ENCODE assay signal across 8 mouse cellular contexts in the genomic region with DNA sequence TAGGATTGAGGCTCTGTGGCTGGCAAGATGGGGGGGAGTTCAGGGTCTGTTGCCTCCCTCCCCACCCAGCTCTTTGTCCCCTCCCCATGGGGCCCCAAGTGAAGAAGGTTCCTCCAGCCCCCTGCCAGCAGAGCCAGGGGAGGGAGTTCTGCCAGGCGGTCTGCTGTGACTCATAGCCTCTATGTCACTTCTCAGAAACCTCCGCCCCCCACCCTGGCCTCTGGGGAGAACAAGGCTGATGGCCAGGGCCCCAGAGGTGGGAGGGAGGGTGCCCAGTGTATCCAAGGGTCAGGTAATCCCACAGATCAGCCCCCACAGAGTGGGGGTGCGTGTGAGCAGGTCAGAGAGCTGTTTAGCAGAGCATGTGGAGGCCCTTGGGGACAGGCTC. TPM values are rescaled to one million over a fixed set of nuclear protein-coding genes. Genes with fewer than 3 reads are reported as not detected.
A peak's percentile ranks its signal among the peaks of the same experiment; 100 is the strongest.
DNase-seq lines count a peak whose midpoint lies in the region; ATAC-seq lines count a peak whose summit lies in the region.

No protein-coding gene starts in this region.

- peak overlapping the region; percentile 98 for H3K27ac ChIP-seq in neural tube, embryonic 11.5 days (ENCODE audit: low read depth, low read length)
- H3K27ac ChIP-seq in heart, embryonic 11.5 days (ENCODE audit: low read depth, low read length): peak overlapping the region; percentile 99
- peak overlapping the region; percentile 99 for H3K27ac ChIP-seq in kidney, embryonic 16.5 days (ENCODE audit: low read length)
- H3K27ac ChIP-seq in midbrain, embryonic 11.5 days (ENCODE audit: low read depth, low read length): peak overlapping the region; percentile 99

- H3K4me2 ChIP-seq in neural tube, embryonic 11.5 days (ENCODE audit: low read depth): peak overlapping the region; percentile 98
- H3K4me2 ChIP-seq in heart, embryonic 11.5 days: peak overlapping the region; percentile 92
- peak overlapping the region; percentile 93 for H3K4me2 ChIP-seq in kidney, embryonic 16.5 days (replicated peaks; ENCODE audit: low read depth, low read length)
- H3K4me2 ChIP-seq in midbrain, embryonic 11.5 days: peak overlapping the region; percentile 99

- peak overlapping the region; percentile 100 for H3K4me3 ChIP-seq in neural tube, embryonic 11.5 days (ENCODE audit: low read depth, low read length)
- peak overlapping the region; percentile 96 for H3K4me3 ChIP-seq in heart, embryonic 11.5 days (ENCODE audit: low read depth, low read length)
- peak overlapping the region; percentile 98 for H3K4me3 ChIP-seq in kidney, embryonic 16.5 days (ENCODE audit: low read length)
- H3K4me3 ChIP-seq in midbrain, embryonic 11.5 days (ENCODE audit: low read depth, low read length): peak overlapping the region; percentile 99

- H3K36me3 ChIP-seq in neural tube, embryonic 11.5 days (ENCODE audit: control insufficient read depth, insufficient read depth, low read length): peaks cover 55% of the 10 kb centered on the region
- H3K36me3 ChIP-seq in heart, embryonic 11.5 days (ENCODE audit: control insufficient read depth, insufficient read depth, low read length): peaks cover 49% of the 10 kb centered on the region
- H3K36me3 ChIP-seq in kidney, embryonic 16.5 days (ENCODE audit: insufficient read depth, low read length): peaks cover 67% of the 10 kb centered on the region
- H3K36me3 ChIP-seq in midbrain, embryonic 11.5 days (ENCODE audit: control insufficient read depth, insufficient read depth, low read length): peaks cover 60% of the 10 kb centered on the region

- no peak for DNase-seq in neural tube, embryonic 11.5 days (ENCODE audit: low spot score)
- DNase-seq in neural tube, embryonic 10.5 days (ENCODE audit: extremely low spot score, low spot score): no peak
- peak; percentile 91 for DNase-seq in adrenal gland, adult 2 months
- DNase-seq in midbrain, embryonic 11.5 days (ENCODE audit: low spot score, missing footprints): no peak
- DNase-seq in left cerebral cortex, adult 11 months (ENCODE audit: low spot score): no peak
- no peak for DNase-seq in frontal cortex, postnatal 25 days (ENCODE audit: low spot score in 2 of 2)

- peaks cover 46% of the 10 kb centered on the region for H3K4me1 ChIP-seq in neural tube, embryonic 11.5 days (ENCODE audit: control insufficient read depth, insufficient read depth, low read length)
- H3K4me1 ChIP-seq in heart, embryonic 11.5 days (ENCODE audit: control insufficient read depth, insufficient read depth, low read length): peaks cover 56% of the 10 kb centered on the region
- H3K4me1 ChIP-seq in kidney, embryonic 16.5 days (ENCODE audit: insufficient read depth, low read length): peaks cover 64% of the 10 kb centered on the region
- H3K4me1 ChIP-seq in midbrain, embryonic 11.5 days (ENCODE audit: control insufficient read depth, insufficient read depth, low read length): peaks cover 47% of the 10 kb centered on the region

- no peaks in the 10 kb centered on the region for H3K9me3 ChIP-seq in neural tube, embryonic 11.5 days (ENCODE audit: control insufficient read depth, low read length)
- no peaks in the 10 kb centered on the region for H3K9me3 ChIP-seq in heart, embryonic 11.5 days (replicated peaks; ENCODE audit: control insufficient read depth, low read length)
- no peaks in the 10 kb centered on the region for H3K9me3 ChIP-seq in kidney, embryonic 16.5 days (ENCODE audit: low read length)
- H3K9me3 ChIP-seq in midbrain, embryonic 11.5 days (ENCODE audit: control insufficient read depth, low read length): no peaks in the 10 kb centered on the region

- peak overlapping the region; percentile 100 for H3K9ac ChIP-seq in neural tube, embryonic 11.5 days (ENCODE audit: low read length)
- H3K9ac ChIP-seq in heart, embryonic 11.5 days (ENCODE audit: low read depth, low read length): peak overlapping the region; percentile 99
- peak overlapping the region; percentile 98 for H3K9ac ChIP-seq in kidney, embryonic 16.5 days (replicated peaks; ENCODE audit: low read length)
- H3K9ac ChIP-seq in midbrain, embryonic 11.5 days (ENCODE audit: low read length): peak overlapping the region; percentile 100

- WGBS in neural tube, embryonic 11.5 days: 61% methylated on average over 3 of the region's 3 CpGs
- 31% methylated on average over 3 of the region's 3 CpGs for WGBS in heart, embryonic 11.5 days (ENCODE audit: insufficient replicate concordance)
- 11% methylated on average over 3 of the region's 3 CpGs for WGBS in kidney, embryonic 16.5 days
- 45% methylated on average over 3 of the region's 3 CpGs for WGBS in midbrain, embryonic 11.5 days

- no peak for ATAC-seq in neural tube, embryonic 11.5 days (ENCODE audit: insufficient read depth, low FRiP score, low TSS enrichment)
- ATAC-seq in heart, embryonic 11.5 days (replicated peaks; ENCODE audit: insufficient number of reproducible peaks, low FRiP score, low TSS enrichment): no peak
- no peak for ATAC-seq in kidney, embryonic 16.5 days (ENCODE audit: low FRiP score, low TSS enrichment)
- ATAC-seq in midbrain, embryonic 11.5 days (ENCODE audit: low FRiP score): no peak

- H3K27me3 ChIP-seq in neural tube, embryonic 11.5 days (ENCODE audit: control insufficient read depth, insufficient read depth, low read length): no peaks in the 10 kb centered on the region
- no peaks in the 10 kb centered on the region for H3K27me3 ChIP-seq in heart, embryonic 11.5 days (ENCODE audit: control insufficient read depth, insufficient read depth, low read length)
- no peaks in the 10 kb centered on the region for H3K27me3 ChIP-seq in kidney, embryonic 16.5 days (ENCODE audit: insufficient read depth, low read length)
- no peaks in the 10 kb centered on the region for H3K27me3 ChIP-seq in midbrain, embryonic 11.5 days (ENCODE audit: control insufficient read depth, insufficient read depth, low read length)

RNA-seq across cellular contexts. Expression of a gene that starts 4.8 kb away (rescaled TPM):
- polyA plus RNA-seq in neural tube, embryonic 11.5 days (2014; fragmentation: Nextera tagmentation; extraction: Ambion mirVana): 70.0 and 78.2 TPM in 2 replicates
- total RNA-seq in adrenal gland, adult 2 months (2021): 100 to 1,000 TPM in 1 of 2 experiments, 10 to 100 TPM in 1; 75.8 to 115 TPM
- 233 and 269 TPM in 2 replicates for polyA plus RNA-seq in adrenal gland, adult 2 months (2012; rRNA removed)
- 29.5 and 31.9 TPM in 2 replicates for polyA plus RNA-seq in heart, embryonic 11.5 days (2014; fragmentation: Nextera tagmentation; extraction: Ambion mirVana)
- 15.9 and 16.8 TPM in 2 replicates for polyA plus RNA-seq in kidney, embryonic 16.5 days (2015; fragmentation: Nextera tagmentation; extraction: Ambion mirVana)
- polyA plus RNA-seq in midbrain, embryonic 11.5 days (2014; fragmentation: Nextera tagmentation; extraction: Ambion mirVana): 66.0 and 71.3 TPM in 2 replicates

RNA-seq across cellular contexts. Expression of a gene that starts 12.2 kb away (rescaled TPM):
- 11.1 and 11.3 TPM in 2 replicates for polyA plus RNA-seq in neural tube, embryonic 11.5 days (2014; fragmentation: Nextera tagmentation; extraction: Ambion mirVana)
- total RNA-seq in adrenal gland, adult 2 months (2021): 100 to 1,000 TPM in 1 of 2 experiments, 10 to 100 TPM in 1; 74.5 to 118 TPM
- 84.3 and 84.6 TPM in 2 replicates for polyA plus RNA-seq in adrenal gland, adult 2 months (2012; rRNA removed)
- polyA plus RNA-seq in heart, embryonic 11.5 days (2014; fragmentation: Nextera tagmentation; extraction: Ambion mirVana): 2.5 and 2.7 TPM in 2 replicates
- polyA plus RNA-seq in kidney, embryonic 16.5 days (2015; fragmentation: Nextera tagmentation; extraction: Ambion mirVana): 6.4 and 7.3 TPM in 2 replicates
- polyA plus RNA-seq in midbrain, embryonic 11.5 days (2014; fragmentation: Nextera tagmentation; extraction: Ambion mirVana): 11.1 and 11.8 TPM in 2 replicates

RNA-seq across cellular contexts. Expression of a gene that starts 12.9 kb away (rescaled TPM):
- polyA plus RNA-seq in neural tube, embryonic 11.5 days (2014; fragmentation: Nextera tagmentation; extraction: Ambion mirVana): 84.0 and 85.1 TPM in 2 replicates
- 10 to 100 TPM; 30.6 to 77.0 TPM for total RNA-seq in adrenal gland, adult 2 months (2021)
- polyA plus RNA-seq in adrenal gland, adult 2 months (2012; rRNA removed): 108 and 152 TPM in 2 replicates
- 49.1 and 52.7 TPM in 2 replicates for polyA plus RNA-seq in heart, embryonic 11.5 days (2014; fragmentation: Nextera tagmentation; extraction: Ambion mirVana)
- polyA plus RNA-seq in kidney, embryonic 16.5 days (2015; fragmentation: Nextera tagmentation; extraction: Ambion mirVana): 96.2 and 101 TPM in 2 replicates
- polyA plus RNA-seq in midbrain, embryonic 11.5 days (2014; fragmentation: Nextera tagmentation; extraction: Ambion mirVana): 81.5 and 87.1 TPM in 2 replicates

RNA-seq across cellular contexts. Expression of a gene that starts 14.4 kb away (rescaled TPM):
- polyA plus RNA-seq in neural tube, embryonic 11.5 days (2014; fragmentation: Nextera tagmentation; extraction: Ambion mirVana): 376 and 386 TPM in 2 replicates
- 100 to 1,000 TPM; 654 to 778 TPM for total RNA-seq in adrenal gland, adult 2 months (2021)
- 5,895 and 6,727 TPM in 2 replicates for polyA plus RNA-seq in adrenal gland, adult 2 months (2012; rRNA removed)
- 772 and 785 TPM in 2 replicates for polyA plus RNA-seq in heart, embryonic 11.5 days (2014; fragmentation: Nextera tagmentation; extraction: Ambion mirVana)
- polyA plus RNA-seq in kidney, embryonic 16.5 days (2015; fragmentation: Nextera tagmentation; extraction: Ambion mirVana): 676 and 688 TPM in 2 replicates
- polyA plus RNA-seq in midbrain, embryonic 11.5 days (2014; fragmentation: Nextera tagmentation; extraction: Ambion mirVana): 329 and 355 TPM in 2 replicates

RNA-seq across cellular contexts. Expression of a gene that starts 19.9 kb away (rescaled TPM):
- 8.8 and 10.8 TPM in 2 replicates for polyA plus RNA-seq in neural tube, embryonic 11.5 days (2014; fragmentation: Nextera tagmentation; extraction: Ambion mirVana)
- total RNA-seq in adrenal gland, adult 2 months (2021): 10 to 100 TPM; 14.0 to 21.7 TPM
- 25.9 and 34.5 TPM in 2 replicates for polyA plus RNA-seq in adrenal gland, adult 2 months (2012; rRNA removed)
- 9.6 and 12.4 TPM in 2 replicates for polyA plus RNA-seq in heart, embryonic 11.5 days (2014; fragmentation: Nextera tagmentation; extraction: Ambion mirVana)
- polyA plus RNA-seq in kidney, embryonic 16.5 days (2015; fragmentation: Nextera tagmentation; extraction: Ambion mirVana): 15.2 and 15.3 TPM in 2 replicates
- 8.0 and 8.7 TPM in 2 replicates for polyA plus RNA-seq in midbrain, embryonic 11.5 days (2014; fragmentation: Nextera tagmentation; extraction: Ambion mirVana)
